ENCODE assay signal across 19 mouse cellular contexts in genomic region chr1:157684356-157684755, GRCm38 (mm10).
DNase-seq lines count a peak whose midpoint lies in the region; ATAC-seq and TF ChIP-seq lines count a peak whose summit lies in the region.
"Had no signal": no experiment of that assay in that cellular context is flagged by ENCODE, and none has a peak within 500 bp of the region (broad histone marks: within the 10 kb centered on the region; RNA-seq: fewer than 3 reads in every experiment).

No protein-coding gene starts in this region.

- no peak overlapping the region for H3K4me2 ChIP-seq in hindbrain, postnatal 0 days (ENCODE audit: low read depth, low read length)
- H3K4me2 ChIP-seq: limb, embryonic 15.5 days; midbrain, embryonic 12.5 days; stomach, embryonic 15.5 days had no signal

- no peak overlapping the region for H3K27ac ChIP-seq in hindbrain, postnatal 0 days
- H3K27ac ChIP-seq: heart, embryonic 10.5 days; limb, embryonic 15.5 days; midbrain, embryonic 12.5 days; stomach, embryonic 15.5 days had no signal

- no peak overlapping the region for H3K4me3 ChIP-seq in hindbrain, postnatal 0 days (ENCODE audit: low read length)
- H3K4me3 ChIP-seq: heart, embryonic 10.5 days; limb, embryonic 15.5 days; midbrain, embryonic 12.5 days; stomach, embryonic 15.5 days had no signal

- no peaks in the 10 kb centered on the region for H3K9me3 ChIP-seq in hindbrain, postnatal 0 days (ENCODE audit: low read length)
- H3K9me3 ChIP-seq: heart, embryonic 10.5 days; limb, embryonic 15.5 days; midbrain, embryonic 12.5 days; stomach, embryonic 15.5 days had no signal

- intact Hi-C loops in heart, postnatal 36 days (cut with DNase I): no loop called here
- intact Hi-C loops in heart, postnatal 25 days (cut with DNase I): no loop called here

- H3K4me1 ChIP-seq in hindbrain, postnatal 0 days (ENCODE audit: insufficient read depth, low read length): 0 out of 2 replicates have a peak, but pooled peaks cover 4% of the 10 kb centered on the region
- H3K4me1 ChIP-seq: limb, embryonic 15.5 days; midbrain, embryonic 12.5 days; stomach, embryonic 15.5 days had no signal

- no peaks in the 10 kb centered on the region for H3K27me3 ChIP-seq in hindbrain, postnatal 0 days (ENCODE audit: insufficient read depth, low read length)
- H3K27me3 ChIP-seq: midbrain, embryonic 12.5 days; stomach, embryonic 15.5 days had no signal

- no peak for TF ChIP-seq CTCF in hindbrain, postnatal 0 days (IDR thresholded peaks at IDR 0.05; ENCODE audit: low read depth)

- 19% methylated on average over 7 of the region's 7 CpGs for WGBS in hindbrain, postnatal 0 days

- peak; percentile 51; the same call in 1 of the 2 replicates for ATAC-seq in hindbrain, postnatal 0 days
- ATAC-seq in frontal cortex, adult (ENCODE audit: low TSS enrichment): no peak
- ATAC-seq: forebrain, embryonic 16.5 days had no signal

- DNase-seq in heart, adult 11 months: peak; percentile 73
- DNase-seq in heart, postnatal 36 days: no peak
- peak; percentile 32 for DNase-seq in cerebellum, adult 8-10 months
- DNase-seq in embryo, embryonic 11 days: peak; percentile 39
- DNase-seq in hindbrain, postnatal 0 days (ENCODE audit: low spot score): peak; percentile 49
- DNase-seq in heart, postnatal 25 days (ENCODE audit: low spot score): no peak
- no peak for DNase-seq in gastrocnemius, adult 8-10 months (ENCODE audit: low spot score in 2 of 2)
- DNase-seq: B cell, adult 2 months; gastrocnemius, postnatal 14 days; kidney, adult 2 months; lung, adult 18-20 months; lung, postnatal 36 days; spleen, adult 18-20 months had no signal

- no peaks in the 10 kb centered on the region for H3K36me3 ChIP-seq in hindbrain, postnatal 0 days (ENCODE audit: insufficient read depth, low read length)
- H3K36me3 ChIP-seq: heart, embryonic 10.5 days; limb, embryonic 15.5 days; midbrain, embryonic 12.5 days; stomach, embryonic 15.5 days had no signal

- no peak overlapping the region for H3K9ac ChIP-seq in hindbrain, postnatal 0 days (replicated peaks; ENCODE audit: low read length)
- H3K9ac ChIP-seq: limb, embryonic 15.5 days; midbrain, embryonic 12.5 days; stomach, embryonic 15.5 days had no signal

Comparison
In these comparisons a context has a peak if more than half of its experiments do, and no peak if none do; other contexts are left out.
1. DNase-seq: peak in heart, adult 11 months (single experiment), cerebellum, adult 8-10 months (single experiment), embryo, embryonic 11 days (single experiment) and hindbrain, postnatal 0 days (single experiment); none in heart, postnatal 36 days (0 of 2), heart, postnatal 25 days (single experiment) and gastrocnemius, adult 8-10 months (0 of 2).